Mouse (Mus musculus): Measurements from ENCODE around the gene Sart1. TPM values are rescaled to one million over a fixed set of nuclear protein-coding genes. Genes with fewer than 3 reads are reported as not detected.

Sart1 gene
- polyA plus RNA-seq, 1 experiment from 2014 or later = 23.8 TPM

GRCm38 (mm10) chr19:5390416-5390815 is 1.9 kb upstream of the Sart1 start:
- no peak for ATAC-seq (ENCODE audit: low read depth)
- H3K4me2 ChIP-seq (ENCODE audit: low read depth, low read length) = peak overlapping the region; percentile 97
- peak overlapping the region; percentile 91 for H3K27ac ChIP-seq (ENCODE audit: low read length)
- H3K4me1 ChIP-seq (ENCODE audit: control insufficient read depth, low read depth, low read length) = peaks cover 31% of the 10 kb centered on the region
- H3K27me3 ChIP-seq (ENCODE audit: control insufficient read depth, insufficient read depth, low read depth, low read length) = no peaks in the 10 kb centered on the region
- H3K9ac ChIP-seq (ENCODE audit: low read depth, low read length) = peak overlapping the region; percentile 93
- H3K4me3 ChIP-seq (ENCODE audit: low read depth, low read length) = peak overlapping the region; percentile 99
- peaks cover under 1% of the 10 kb centered on the region for H3K36me3 ChIP-seq (ENCODE audit: control insufficient read depth, insufficient read depth)
- WGBS (ENCODE audit: insufficient replicate concordance) = 60% methylated on average over 8 of the region's 8 CpGs
- H3K9me3 ChIP-seq (replicated peaks; ENCODE audit: control insufficient read depth, low read length) = no peaks in the 10 kb centered on the region

GRCm38 (mm10) chr19:5389647-5390046 is 1.1 kb upstream of the Sart1 start:
- WGBS (ENCODE audit: insufficient replicate concordance) = 2% methylated on average over 12 of the region's 12 CpGs
- H3K9ac ChIP-seq (ENCODE audit: low read depth, low read length) = peak overlapping the region; percentile 93
- peak; percentile 49; the same call in 1 of the 2 replicates for ATAC-seq (ENCODE audit: low read depth)
- H3K4me2 ChIP-seq (ENCODE audit: low read depth, low read length) = peak overlapping the region; percentile 97
- H3K4me1 ChIP-seq (ENCODE audit: control insufficient read depth, low read depth, low read length) = peaks cover 31% of the 10 kb centered on the region
- peaks cover 5% of the 10 kb centered on the region for H3K36me3 ChIP-seq (ENCODE audit: control insufficient read depth, insufficient read depth)
- H3K27ac ChIP-seq (ENCODE audit: low read length) = peak overlapping the region; percentile 91
- H3K27me3 ChIP-seq (ENCODE audit: control insufficient read depth, insufficient read depth, low read depth, low read length) = no peaks in the 10 kb centered on the region
- H3K4me3 ChIP-seq (ENCODE audit: low read depth, low read length) = peak overlapping the region; percentile 99
- no peaks in the 10 kb centered on the region for H3K9me3 ChIP-seq (replicated peaks; ENCODE audit: control insufficient read depth, low read length)

GRCm38 (mm10) chr19:5388011-5388441 is 477 bp downstream of the Sart1 start:
- Histone ChIP-seq H3K4me1 (ENCODE audit: control insufficient read depth, low read depth, low read length) (peaks cover 31% of the 10 kb centered on the region), H3K27ac (ENCODE audit: low read length) (peak overlapping the region; percentile 91), H3K36me3 (ENCODE audit: control insufficient read depth, insufficient read depth) (peaks cover 22% of the 10 kb centered on the region), H3K27me3 (ENCODE audit: control insufficient read depth, insufficient read depth, low read depth, low read length) (no peaks in the 10 kb centered on the region), H3K4me3 (ENCODE audit: low read depth, low read length) (peak overlapping the region; percentile 99), H3K9ac (ENCODE audit: low read depth, low read length) (peak overlapping the region; percentile 93), H3K9me3 (replicated peaks; ENCODE audit: control insufficient read depth, low read length) (no peaks in the 10 kb centered on the region), H3K4me2 (ENCODE audit: low read depth, low read length) (peak overlapping the region; percentile 97)
- under 1% methylated on average over 43 of the region's 43 CpGs for WGBS (ENCODE audit: insufficient replicate concordance)
- ATAC-seq (ENCODE audit: low read depth) = peak; percentile 39

- H3K9me3 ChIP-seq (replicated peaks; ENCODE audit: control insufficient read depth, low read length) = no peaks in the 10 kb centered on the region
Measured at GRCm38 (mm10) chr19:5384715-5385114, 3.8 kb downstream of the Sart1 start.

GRCm38 (mm10) chr19:5383326-5383725 is 5.2 kb downstream of the Sart1 start:
- H3K9ac ChIP-seq (ENCODE audit: low read depth, low read length) = no peak overlapping the region
- H3K27me3 ChIP-seq (ENCODE audit: control insufficient read depth, insufficient read depth, low read depth, low read length) = no peaks in the 10 kb centered on the region
- no peak overlapping the region for H3K4me3 ChIP-seq (ENCODE audit: low read depth, low read length)
- peaks cover 17% of the 10 kb centered on the region for H3K4me1 ChIP-seq (ENCODE audit: control insufficient read depth, low read depth, low read length)
- H3K4me2 ChIP-seq (ENCODE audit: low read depth, low read length) = no peak overlapping the region
- H3K36me3 ChIP-seq (ENCODE audit: control insufficient read depth, insufficient read depth) = peaks cover 64% of the 10 kb centered on the region
- H3K9me3 ChIP-seq (replicated peaks; ENCODE audit: control insufficient read depth, low read length) = no peaks in the 10 kb centered on the region
- H3K27ac ChIP-seq (ENCODE audit: low read length) = no peak overlapping the region
- no peak for ATAC-seq (ENCODE audit: low read depth)
- WGBS (ENCODE audit: insufficient replicate concordance) = 89% methylated on average over 12 of the region's 12 CpGs

More at GRCm38 (mm10) chr19:5384715-5385114, 3.8 kb downstream of the Sart1 start:
- Histone ChIP-seq H3K4me2 (ENCODE audit: low read depth, low read length) (no peak overlapping the region), H3K4me1 (ENCODE audit: control insufficient read depth, low read depth, low read length) (peaks cover 23% of the 10 kb centered on the region), H3K4me3 (ENCODE audit: low read depth, low read length) (no peak overlapping the region), H3K9ac (ENCODE audit: low read depth, low read length) (no peak overlapping the region), H3K27ac (ENCODE audit: low read length) (no peak overlapping the region), H3K27me3 (ENCODE audit: control insufficient read depth, insufficient read depth, low read depth, low read length) (no peaks in the 10 kb centered on the region), H3K36me3 (ENCODE audit: control insufficient read depth, insufficient read depth) (peaks cover 53% of the 10 kb centered on the region)
- 80% methylated on average over 8 of the region's 8 CpGs for WGBS (ENCODE audit: insufficient replicate concordance)
- no peak for ATAC-seq (ENCODE audit: low read depth)

- H3K27ac ChIP-seq (ENCODE audit: low read length) = no peak overlapping the region
- H3K4me1 ChIP-seq (ENCODE audit: control insufficient read depth, low read depth, low read length) = no peaks in the 10 kb centered on the region
- no peak overlapping the region for H3K4me3 ChIP-seq (ENCODE audit: low read depth, low read length)
- no peaks in the 10 kb centered on the region for H3K27me3 ChIP-seq (ENCODE audit: control insufficient read depth, insufficient read depth, low read depth, low read length)
- WGBS (ENCODE audit: insufficient replicate concordance) = 72% methylated on average over 1 of the region's 1 CpGs
- ATAC-seq (ENCODE audit: low read depth) = no peak
- H3K4me2 ChIP-seq (ENCODE audit: low read depth, low read length) = no peak overlapping the region
- H3K9me3 ChIP-seq (replicated peaks; ENCODE audit: control insufficient read depth, low read length) = no peaks in the 10 kb centered on the region
- no peak overlapping the region for H3K9ac ChIP-seq (ENCODE audit: low read depth, low read length)
- H3K36me3 ChIP-seq (ENCODE audit: control insufficient read depth, insufficient read depth) = peaks cover 36% of the 10 kb centered on the region
Measured at GRCm38 (mm10) chr19:5377446-5377845, 11.1 kb downstream of the Sart1 start.

GRCm38 (mm10) chr19:5374748-5375147 is 13.8 kb downstream of the Sart1 start:
- Histone ChIP-seq H3K9me3 (replicated peaks; ENCODE audit: control insufficient read depth, low read length) (no peaks in the 10 kb centered on the region), H3K4me1 (ENCODE audit: control insufficient read depth, low read depth, low read length) (no peaks in the 10 kb centered on the region), H3K36me3 (ENCODE audit: control insufficient read depth, insufficient read depth) (peaks cover 25% of the 10 kb centered on the region), H3K4me3 (ENCODE audit: low read depth, low read length) (no peak overlapping the region), H3K4me2 (ENCODE audit: low read depth, low read length) (no peak overlapping the region), H3K9ac (ENCODE audit: low read depth, low read length) (no peak overlapping the region), H3K27ac (ENCODE audit: low read length) (no peak overlapping the region), H3K27me3 (ENCODE audit: control insufficient read depth, insufficient read depth, low read depth, low read length) (no peaks in the 10 kb centered on the region)
- ATAC-seq (ENCODE audit: low read depth) = no peak
- 70% methylated on average over 4 of the region's 4 CpGs for WGBS (ENCODE audit: insufficient replicate concordance)

- H3K27me3 ChIP-seq (ENCODE audit: control insufficient read depth, insufficient read depth, low read depth, low read length) = no peaks in the 10 kb centered on the region
- H3K9ac ChIP-seq (ENCODE audit: low read depth, low read length) = no peak overlapping the region
- no peaks in the 10 kb centered on the region for H3K9me3 ChIP-seq (replicated peaks; ENCODE audit: control insufficient read depth, low read length)
- H3K4me2 ChIP-seq (ENCODE audit: low read depth, low read length) = no peak overlapping the region
- H3K4me1 ChIP-seq (ENCODE audit: control insufficient read depth, low read depth, low read length) = no peaks in the 10 kb centered on the region
- H3K4me3 ChIP-seq (ENCODE audit: low read depth, low read length) = no peak overlapping the region
- H3K36me3 ChIP-seq (ENCODE audit: control insufficient read depth, insufficient read depth) = peaks cover 24% of the 10 kb centered on the region
- ATAC-seq (ENCODE audit: low read depth) = no peak
- no peak overlapping the region for H3K27ac ChIP-seq (ENCODE audit: low read length)
- WGBS (ENCODE audit: insufficient replicate concordance) = 67% methylated on average over 4 of the region's 4 CpGs
Measured at GRCm38 (mm10) chr19:5374177-5374576, 14.3 kb downstream of the Sart1 start.

GRCm38 (mm10) chr19:5372724-5373123 is 15.8 kb downstream of the Sart1 start:
- Histone ChIP-seq H3K36me3 (ENCODE audit: control insufficient read depth, insufficient read depth) (peaks cover 26% of the 10 kb centered on the region), H3K4me1 (ENCODE audit: control insufficient read depth, low read depth, low read length) (peaks cover 8% of the 10 kb centered on the region), H3K9me3 (replicated peaks; ENCODE audit: control insufficient read depth, low read length) (no peaks in the 10 kb centered on the region), H3K4me2 (ENCODE audit: low read depth, low read length) (no peak overlapping the region), H3K4me3 (ENCODE audit: low read depth, low read length) (no peak overlapping the region), H3K9ac (ENCODE audit: low read depth, low read length) (no peak overlapping the region), H3K27ac (ENCODE audit: low read length) (no peak overlapping the region), H3K27me3 (ENCODE audit: control insufficient read depth, insufficient read depth, low read depth, low read length) (no peaks in the 10 kb centered on the region)
- no peak for ATAC-seq (ENCODE audit: low read depth)
- 79% methylated on average over 7 of the region's 7 CpGs for WGBS (ENCODE audit: insufficient replicate concordance)

Data from liver, embryonic 16.5 days (tissue).